Mouse (Mus musculus) kidney, adult 2 months (tissue): Measurements from ENCODE around the gene Gm7694.

Experiments
- CTCF ChIP-seq: fragments of 200-500 bp; conservative IDR thresholded peaks from 2 replicates; pipeline ENCODE4 v1.5.1; 2011; ENCODE audit warnings: low read depth, mild to moderate bottlenecking, control low read depth, low read length, moderate library complexity, mixed read lengths; ENCODE audit not compliant: insufficient read depth, insufficient read length
- POLR2A ChIP-seq: fragments of 200-500 bp; IDR thresholded peaks from one replicate; pipeline ENCODE4 v1.6.1; 2011; ENCODE audit warnings: low read depth, low read length, control low read depth

GRCm38 (mm10) chr1:170282415-170283129 lies 23.6 kb downstream of the Gm7694 start:
- TF ChIP-seq POLR2A = no peak
- no peak for TF ChIP-seq CTCF
